Mouse (Mus musculus): Measurements from ENCODE around the gene Cnnm1. TPM values are rescaled to one million over a fixed set of nuclear protein-coding genes. Genes with fewer than 3 reads are reported as not detected.

The Cnnm1 gene
- total and polyA plus RNA-seq, 3 experiments, result 0.04 TPM; not detected in 2

- Histone ChIP-seq H3K36me3 (ENCODE audit: control insufficient read depth in 1 of 2, insufficient read depth in 2 of 2, low read length in 2 of 2) (peaks cover 0 to 2% of the 10 kb centered on the region in 2 experiments; a peak in 1 of 4 replicates), H3K27me3 (ENCODE audit: control insufficient read depth in 1 of 2, insufficient read depth in 2 of 2, low read length in 2 of 2) (peaks cover 8 to 18% of the 10 kb centered on the region in 2 experiments), H3K9ac (ENCODE audit: control insufficient read depth, low read depth, low read length, poor library complexity, severe bottlenecking) (no peak overlapping the region)
Measured at GRCm38 (mm10) chr19:43476063-43476462, 35.8 kb downstream of the Cnnm1 start.

GRCm38 (mm10) chr19:43477436-43477835 is 37.2 kb downstream of the Cnnm1 start:
- H3K4me1 ChIP-seq (ENCODE audit: control insufficient read depth in 1 of 2, insufficient read depth in 2 of 2, low read length in 2 of 2), result no peaks in the 10 kb centered on the region
- H3K9ac ChIP-seq (ENCODE audit: control insufficient read depth, low read depth, low read length, poor library complexity, severe bottlenecking), result no peak overlapping the region
- H3K9me3 ChIP-seq (replicated peaks; ENCODE audit: insufficient read depth, low read length), result no peaks in the 10 kb centered on the region
- peaks cover 0 to 2% of the 10 kb centered on the region in 2 experiments; a peak in 1 of 4 replicates for H3K36me3 ChIP-seq (ENCODE audit: control insufficient read depth in 1 of 2, insufficient read depth in 2 of 2, low read length in 2 of 2)
- H3K27ac ChIP-seq (ENCODE audit: control insufficient read depth, low read depth, low read length), result no peak overlapping the region
- no peak for TF ChIP-seq ZKSCAN1 (IDR thresholded peaks at IDR 0.05; ENCODE audit: low read depth, low read length)
- TF ChIP-seq SMC3 (IDR thresholded peaks at IDR 0.05; ENCODE audit: low read depth, low read length), result no peak
- TF ChIP-seq USF1 (IDR thresholded peaks at IDR 0.05; ENCODE audit: low read depth, low read length), result no peak
- no peak for TF ChIP-seq GABPA (IDR thresholded peaks at IDR 0.05; ENCODE audit: low read depth, low read length)
- H3K27me3 ChIP-seq (ENCODE audit: control insufficient read depth in 1 of 2, insufficient read depth in 2 of 2, low read length in 2 of 2), result peaks cover 7 to 15% of the 10 kb centered on the region in 2 experiments
- no peaks in the 10 kb centered on the region for H3K79me2 ChIP-seq (ENCODE audit: control insufficient read depth, insufficient read depth, low read length, poor library complexity)
- DNase-seq (ENCODE audit: low read depth, low spot score), result no peak
- H3K4me3 ChIP-seq (ENCODE audit: control insufficient read depth in 1 of 2, insufficient read depth in 1 of 2, low read depth in 2 of 2, low read length in 2 of 2), result no peak overlapping the region

More at GRCm38 (mm10) chr19:43476063-43476462, 35.8 kb downstream of the Cnnm1 start:
- Histone ChIP-seq H3K27ac (ENCODE audit: control insufficient read depth, low read depth, low read length) (no peak overlapping the region), H3K4me1 (ENCODE audit: control insufficient read depth in 1 of 2, insufficient read depth in 2 of 2, low read length in 2 of 2) (no peaks in the 10 kb centered on the region), H3K4me3 (ENCODE audit: control insufficient read depth in 1 of 2, insufficient read depth in 1 of 2, low read depth in 2 of 2, low read length in 2 of 2) (no peak overlapping the region), H3K79me2 (ENCODE audit: control insufficient read depth, insufficient read depth, low read length, poor library complexity) (no peaks in the 10 kb centered on the region), H3K9me3 (replicated peaks; ENCODE audit: insufficient read depth, low read length) (no peaks in the 10 kb centered on the region)
- TF ChIP-seq GATA1 (IDR thresholded peaks at IDR 0.05; ENCODE audit: low read depth, low read length), result no peak
- TF ChIP-seq MXI1 (IDR thresholded peaks at IDR 0.05; ENCODE audit: low read depth, low read length), result no peak
- TF ChIP-seq TCF12 (IDR thresholded peaks at IDR 0.05; ENCODE audit: low read depth, low read length), result no peak
- TF ChIP-seq USF2 (IDR thresholded peaks at IDR 0.05; ENCODE audit: borderline replicate concordance in 1 of 2, insufficient read depth in 1 of 2, low read depth in 1 of 2, low read length in 2 of 2), result no peak
- no peak for TF ChIP-seq MEF2A (IDR thresholded peaks at IDR 0.05; ENCODE audit: extremely low read depth, insufficient replicate concordance, low read depth, low read length, poor library complexity, severe bottlenecking)
- TF ChIP-seq TBP (IDR thresholded peaks at IDR 0.05; ENCODE audit: low read depth, low read length), result no peak
- TF ChIP-seq SMC3 (IDR thresholded peaks at IDR 0.05; ENCODE audit: low read depth, low read length), result no peak
- TF ChIP-seq UBTF (IDR thresholded peaks at IDR 0.05; ENCODE audit: borderline replicate concordance, insufficient read depth, low read depth, low read length), result no peak
- no peak for TF ChIP-seq ZMIZ1 (IDR thresholded peaks at IDR 0.05; ENCODE audit: low read depth, low read length)
- TF ChIP-seq POLR2AphosphoS2 (IDR thresholded peaks at IDR 0.05; ENCODE audit: low read length), result no peak
- DNase-seq (ENCODE audit: low read depth, low spot score), result no peak

- Histone ChIP-seq H3K9me3 (replicated peaks; ENCODE audit: insufficient read depth, low read length) (no peaks in the 10 kb centered on the region), H3K4me1 (ENCODE audit: control insufficient read depth in 1 of 2, insufficient read depth in 2 of 2, low read length in 2 of 2) (no peaks in the 10 kb centered on the region), H3K79me2 (ENCODE audit: control insufficient read depth, insufficient read depth, low read length, poor library complexity) (no peaks in the 10 kb centered on the region), H3K27ac (ENCODE audit: control insufficient read depth, low read depth, low read length) (no peak overlapping the region), H3K27me3 (ENCODE audit: control insufficient read depth in 1 of 2, insufficient read depth in 2 of 2, low read length in 2 of 2) (peaks cover 11 to 16% of the 10 kb centered on the region in 2 experiments), H3K4me3 (ENCODE audit: control insufficient read depth in 1 of 2, insufficient read depth in 1 of 2, low read depth in 2 of 2, low read length in 2 of 2) (no peak overlapping the region), H3K9ac (ENCODE audit: control insufficient read depth, low read depth, low read length, poor library complexity, severe bottlenecking) (no peak overlapping the region), H3K36me3 (ENCODE audit: control insufficient read depth in 1 of 2, insufficient read depth in 2 of 2, low read length in 2 of 2) (peaks cover 0 to 2% of the 10 kb centered on the region in 2 experiments; a peak in 1 of 4 replicates)
- DNase-seq (ENCODE audit: low read depth, low spot score), result peak; percentile 84
- TF ChIP-seq RCOR1 (IDR thresholded peaks at IDR 0.05; ENCODE audit: low read depth, low read length), result no peak
- TF ChIP-seq UBTF (IDR thresholded peaks at IDR 0.05; ENCODE audit: borderline replicate concordance, insufficient read depth, low read depth, low read length), result no peak
- TF ChIP-seq CTCF (IDR thresholded peaks at IDR 0.05 in 2 of 3, conservative IDR thresholded peaks at IDR 0.05 in 1 of 3; ENCODE audit: control insufficient read depth in 1 of 3, insufficient read depth in 1 of 3, low read depth in 2 of 3, low read length in 3 of 3, poor library complexity in 1 of 3, severe bottlenecking in 1 of 3), result peak; percentile 88 to 99 (median 89)
- TF ChIP-seq NRF1 (IDR thresholded peaks at IDR 0.05; ENCODE audit: insufficient read depth, low read depth, low read length, poor library complexity, severe bottlenecking), result no peak
- peak; percentile 68 for TF ChIP-seq SMC3 (IDR thresholded peaks at IDR 0.05; ENCODE audit: low read depth, low read length)
- TF ChIP-seq ZC3H11A (IDR thresholded peaks at IDR 0.05; ENCODE audit: low read depth, low read length), result peak; percentile 51
- TF ChIP-seq ETS1 (IDR thresholded peaks at IDR 0.05; ENCODE audit: low read depth, low read length), result no peak
- TF ChIP-seq BHLHE40 (IDR thresholded peaks at IDR 0.05; ENCODE audit: borderline replicate concordance, low read depth, low read length), result 0 out of 2 replicates have a peak, but pooled peaks have one; percentile 27
- no peak for TF ChIP-seq NELFE (IDR thresholded peaks at IDR 0.05; ENCODE audit: low read depth, low read length)
- no peak for TF ChIP-seq POLR2AphosphoS5 (IDR thresholded peaks at IDR 0.05; ENCODE audit: borderline replicate concordance, low read depth, low read length)
- TF ChIP-seq MEF2A (IDR thresholded peaks at IDR 0.05; ENCODE audit: extremely low read depth, insufficient replicate concordance, low read depth, low read length, poor library complexity, severe bottlenecking), result no peak
- TF ChIP-seq RAD21 (IDR thresholded peaks at IDR 0.05; ENCODE audit: low read depth, low read length), result peak; percentile 74
- no peak for TF ChIP-seq SIN3A (IDR thresholded peaks at IDR 0.05; ENCODE audit: low read length)
- 0 out of 2 replicates have a peak, but pooled peaks have one; percentile 10 for TF ChIP-seq TCF12 (IDR thresholded peaks at IDR 0.05; ENCODE audit: low read depth, low read length)
- TF ChIP-seq ZMIZ1 (IDR thresholded peaks at IDR 0.05; ENCODE audit: low read depth, low read length), result no peak
Measured at GRCm38 (mm10) chr19:43478891-43479290, 38.7 kb downstream of the Cnnm1 start.
